9 mouse cellular contexts compared by ENCODE assay signal in genomic region chr5:100035950-100036349, GRCm38 (mm10). TPM values are rescaled to one million over a fixed set of nuclear protein-coding genes. Genes with fewer than 3 reads are reported as not detected.
DNase-seq lines count a peak whose midpoint lies in the region; ATAC-seq and TF ChIP-seq lines count a peak whose summit lies in the region.
"Had no signal": no experiment of that assay in that cellular context is flagged by ENCODE, and none has a peak within 500 bp of the region (broad histone marks: within the 10 kb centered on the region; RNA-seq: fewer than 3 reads in every experiment).

No protein-coding gene starts in this region.

- intact Hi-C loops in heart, adult 2 months (cut with DNase I), result loop anchor here (5.0 kb wide), 2 partner anchors 109 to 461 kb away; no protein-coding TSS in a partner anchor
- intact Hi-C loops in gastrocnemius, postnatal 14 days (cut with DNase I; ENCODE audit: low total_unique reads), result no loop called here

- peak overlapping the region; percentile 88 for H3K4me2 ChIP-seq in forebrain, postnatal 0 days (ENCODE audit: low read depth)
- no peak overlapping the region; the same call in 1 of the 2 replicates for H3K4me2 ChIP-seq in liver, embryonic 14.5 days (ENCODE audit: low read depth)

- no peaks in the 10 kb centered on the region for H3K9me3 ChIP-seq in ES-Bruce4 (replicated peaks; ENCODE audit: control insufficient read depth, insufficient read depth, low read length, poor library complexity, severe bottlenecking)
- H3K9me3 ChIP-seq in forebrain, postnatal 0 days (ENCODE audit: low read length), result no peaks in the 10 kb centered on the region
- no peaks in the 10 kb centered on the region for H3K9me3 ChIP-seq in liver, embryonic 14.5 days (ENCODE audit: control insufficient read depth, low read length)

- no peak overlapping the region for H3K27ac ChIP-seq in heart, adult 2 months
- H3K27ac ChIP-seq in ES-Bruce4 (ENCODE audit: insufficient read depth, low read length), result no peak overlapping the region
- no peak overlapping the region for H3K27ac ChIP-seq in forebrain, postnatal 0 days (ENCODE audit: low read depth, low read length)
- H3K27ac ChIP-seq in liver, embryonic 14.5 days, result no peak overlapping the region

- no peak for TF ChIP-seq POLR2A in heart, adult 2 months (IDR thresholded peaks at IDR 0.05; ENCODE audit: insufficient read depth, low read depth, low read length)
- no peak for TF ChIP-seq POLR2A in ES-Bruce4 (IDR thresholded peaks at IDR 0.05; ENCODE audit: insufficient read depth, low read length)

- no peak for ATAC-seq in forebrain, postnatal 0 days
- no peak for ATAC-seq in liver, embryonic 14.5 days (ENCODE audit: insufficient read depth)
- ATAC-seq in erythroid progenitor cell, adult 5-6 weeks (replicated peaks; ENCODE audit: low FRiP score, poor library complexity, severe bottlenecking), result no peak

- no peaks in the 10 kb centered on the region for H3K27me3 ChIP-seq in heart, adult 2 months (ENCODE audit: control insufficient read depth, insufficient read depth, low read length)
- no peaks in the 10 kb centered on the region for H3K27me3 ChIP-seq in ES-Bruce4 (ENCODE audit: control insufficient read depth, insufficient read depth, low read length, poor library complexity, severe bottlenecking)
- no peaks in the 10 kb centered on the region for H3K27me3 ChIP-seq in forebrain, postnatal 0 days (ENCODE audit: insufficient read depth, low read length)
- no peaks in the 10 kb centered on the region for H3K27me3 ChIP-seq in liver, embryonic 14.5 days (ENCODE audit: control insufficient read depth, insufficient read depth, low read length)

- peak; percentile 66 for TF ChIP-seq CTCF in heart, adult 2 months (IDR thresholded peaks at IDR 0.05)
- TF ChIP-seq CTCF in ES-Bruce4 (IDR thresholded peaks at IDR 0.05; ENCODE audit: low read depth, low read length), result peak; percentile 12
- peak; percentile 21; the same call in 1 of the 2 replicates for TF ChIP-seq CTCF in forebrain, postnatal 0 days (IDR thresholded peaks at IDR 0.05; ENCODE audit: low read depth)
- 0 out of 2 replicates have a peak, but pooled peaks have one; percentile 12 for TF ChIP-seq CTCF in liver, embryonic 14.5 days (IDR thresholded peaks at IDR 0.05; ENCODE audit: low read depth)

- peaks cover 34% of the 10 kb centered on the region for H3K36me3 ChIP-seq in heart, adult 2 months (ENCODE audit: control insufficient read depth, insufficient read depth, low read length)
- peaks cover 57% of the 10 kb centered on the region for H3K36me3 ChIP-seq in ES-Bruce4 (ENCODE audit: control insufficient read depth, insufficient read depth, low read length, poor library complexity, severe bottlenecking)
- peaks cover 41% of the 10 kb centered on the region for H3K36me3 ChIP-seq in forebrain, postnatal 0 days (ENCODE audit: insufficient read depth)
- peaks cover 49% of the 10 kb centered on the region for H3K36me3 ChIP-seq in liver, embryonic 14.5 days (replicated peaks; ENCODE audit: control insufficient read depth, insufficient read depth, low read depth)

- no peak for TF ChIP-seq EP300 in heart, adult 2 months (IDR thresholded peaks at IDR 0.05; ENCODE audit: insufficient read depth, low read depth, low read length)
- TF ChIP-seq EP300 in ES-Bruce4 (IDR thresholded peaks at IDR 0.05; ENCODE audit: insufficient read depth, low read depth, low read length), result no peak
- no peak for TF ChIP-seq EP300 in liver, embryonic 14.5 days (IDR thresholded peaks at IDR 0.05; ENCODE audit: low read depth)

- H3K9ac ChIP-seq in heart, adult 2 months (ENCODE audit: low read depth, low read length), result no peak overlapping the region
- H3K9ac ChIP-seq in ES-Bruce4 (ENCODE audit: low read depth, poor library complexity, severe bottlenecking), result no peak overlapping the region
- no peak overlapping the region for H3K9ac ChIP-seq in forebrain, postnatal 0 days
- H3K9ac ChIP-seq in liver, embryonic 14.5 days (replicated peaks), result no peak overlapping the region

- H3K4me3 ChIP-seq in heart, adult 2 months, result no peak overlapping the region; the same call in 1 of the 2 replicates
- H3K4me3 ChIP-seq in ES-Bruce4 (ENCODE audit: low read depth, low read length), result no peak overlapping the region
- H3K4me3 ChIP-seq in forebrain, postnatal 0 days (ENCODE audit: low read depth, low read length), result peak overlapping the region; percentile 82
- no peak overlapping the region for H3K4me3 ChIP-seq in liver, embryonic 14.5 days (ENCODE audit: insufficient read depth in 1 of 2, low read depth in 2 of 2, low read length in 2 of 2)

- WGBS in heart, adult 2 months, result 11% methylated on average over 7 of the region's 7 CpGs
- 27% methylated on average over 7 of the region's 7 CpGs for WGBS in forebrain, postnatal 0 days
- WGBS in liver, embryonic 14.5 days (ENCODE audit: insufficient replicate concordance), result 73% methylated on average over 7 of the region's 7 CpGs

- peaks cover 5% of the 10 kb centered on the region for H3K79me2 ChIP-seq in heart, adult 2 months (replicated peaks; ENCODE audit: control insufficient read depth, insufficient read depth, low read length)

- no peak for DNase-seq in heart, adult 2 months
- no peak for DNase-seq in heart, adult 9 months (ENCODE audit: low spot score in 2 of 2)
- no peak for DNase-seq in forebrain, postnatal 0 days
- no peak for DNase-seq in liver, embryonic 14.5 days (ENCODE audit: low read depth in 3 of 3, low spot score in 3 of 3)
- no peak for DNase-seq in gastrocnemius, postnatal 14 days
- no peak for DNase-seq in gastrocnemius, adult 18-20 months (ENCODE audit: low spot score)
- DNase-seq: kidney, adult 2 months had no signal

- H3K4me1 ChIP-seq in heart, adult 2 months (ENCODE audit: control insufficient read depth, insufficient read depth, low read length), result peaks cover 2% of the 10 kb centered on the region
- H3K4me1 ChIP-seq in ES-Bruce4 (ENCODE audit: control insufficient read depth, insufficient read depth, low read length), result no peaks in the 10 kb centered on the region
- no peaks in the 10 kb centered on the region; the same call in 1 of the 2 replicates for H3K4me1 ChIP-seq in forebrain, postnatal 0 days (ENCODE audit: insufficient read depth)
- peaks cover 3 to 10% of the 10 kb centered on the region in 2 experiments for H3K4me1 ChIP-seq in liver, embryonic 14.5 days (replicated peaks; ENCODE audit: control insufficient read depth in 2 of 2, insufficient read depth in 2 of 2, low read length in 1 of 2)

RNA-seq across cellular contexts. Expression of gene Hnrnpdl, which starts 3.5 kb away (rescaled TPM):
- 10 to 100 TPM; 57.1 to 57.3 TPM for total RNA-seq in heart, adult 2 months (2021)
- polyA plus RNA-seq in heart, adult 2 months (2012; rRNA removed), result 44.1 and 69.7 TPM in 2 replicates
- 327 and 346 TPM in 2 replicates for polyA plus RNA-seq in ES-Bruce4 (2011; ENCODE audit: insufficient read depth, insufficient read length, low read depth, missing spikeins)
- 176 and 207 TPM in 2 replicates for total RNA-seq in forebrain, postnatal 0 days (2014; rRNA removed)
- 236 and 246 TPM in 2 replicates for polyA plus RNA-seq in forebrain, postnatal 0 days (2015; fragmentation: Nextera tagmentation; extraction: Ambion mirVana)
- polyA plus RNA-seq in liver, embryonic 14.5 days (2012; rRNA removed), result 77.5 and 115 TPM in 2 replicates
- 49.2 and 57.2 TPM in 2 replicates for polyA plus RNA-seq in liver, embryonic 14.5 days (2014; fragmentation: Nextera tagmentation; extraction: Ambion mirVana)
- 233 and 266 TPM in 2 replicates for total RNA-seq in erythroid progenitor cell, adult 5-6 weeks (2015; ENCODE audit: low replicate concordance)
- 256 and 262 TPM in 2 replicates for total RNA-seq in erythroid progenitor cell, adult 5-6 weeks (2017; ENCODE audit: low replicate concordance)
- total RNA-seq in gastrocnemius, postnatal 14 days (2021), result 10 to 100 TPM; 56.1 to 60.2 TPM
- total RNA-seq in gastrocnemius, adult 18-20 months (2021), result 10 to 100 TPM; 67.4 to 67.7 TPM

RNA-seq across cellular contexts. Expression of gene Enoph1, which starts 3.8 kb away (rescaled TPM):
- 1 to 10 TPM; 8.4 to 8.8 TPM for total RNA-seq in heart, adult 2 months (2021)
- polyA plus RNA-seq in heart, adult 2 months (2012; rRNA removed), result 12.6 and 13.3 TPM in 2 replicates
- 43.4 and 50.6 TPM in 2 replicates for polyA plus RNA-seq in ES-Bruce4 (2011; ENCODE audit: insufficient read depth, insufficient read length, low read depth, missing spikeins)
- total RNA-seq in forebrain, postnatal 0 days (2014; rRNA removed), result 66.5 and 67.6 TPM in 2 replicates
- polyA plus RNA-seq in forebrain, postnatal 0 days (2015; fragmentation: Nextera tagmentation; extraction: Ambion mirVana), result 49.7 and 58.6 TPM in 2 replicates
- 9.5 and 14.3 TPM in 2 replicates for polyA plus RNA-seq in liver, embryonic 14.5 days (2012; rRNA removed)
- 14.7 and 15.1 TPM in 2 replicates for polyA plus RNA-seq in liver, embryonic 14.5 days (2014; fragmentation: Nextera tagmentation; extraction: Ambion mirVana)
- 4.2 and 10.5 TPM in 2 replicates for total RNA-seq in erythroid progenitor cell, adult 5-6 weeks (2015; ENCODE audit: low replicate concordance)
- 3.3 and 6.2 TPM in 2 replicates for total RNA-seq in erythroid progenitor cell, adult 5-6 weeks (2017; ENCODE audit: low replicate concordance)
- 1 to 10 TPM; 6.2 to 6.9 TPM for total RNA-seq in gastrocnemius, postnatal 14 days (2021)
- 1 to 10 TPM; 6.4 to 8.0 TPM for total RNA-seq in gastrocnemius, adult 18-20 months (2021)

RNA-seq across cellular contexts. Expression of gene 4930524J08Rik, which starts 57.1 kb away (rescaled TPM):
- total RNA-seq in heart, adult 2 months (2021), result 1 to 10 TPM; 1.1 to 1.2 TPM
- polyA plus RNA-seq in heart, adult 2 months (2012; rRNA removed), result 0.84 TPM in 1 of 2 replicates, not detected in the other
- 1.5 TPM in 1 of 2 replicates, not detected in the other for polyA plus RNA-seq in ES-Bruce4 (2011; ENCODE audit: insufficient read depth, insufficient read length, low read depth, missing spikeins)
- 5.0 and 9.0 TPM in 2 replicates for total RNA-seq in forebrain, postnatal 0 days (2014; rRNA removed)
- 3.1 and 3.3 TPM in 2 replicates for polyA plus RNA-seq in forebrain, postnatal 0 days (2015; fragmentation: Nextera tagmentation; extraction: Ambion mirVana)
- polyA plus RNA-seq in liver, embryonic 14.5 days (2012; rRNA removed), result 1.5 and 2.3 TPM in 2 replicates
- 0.25 and 0.47 TPM in 2 replicates for polyA plus RNA-seq in liver, embryonic 14.5 days (2014; fragmentation: Nextera tagmentation; extraction: Ambion mirVana)
- total RNA-seq in erythroid progenitor cell, adult 5-6 weeks (2015; ENCODE audit: low replicate concordance), result 8.8 TPM in 1 of 2 replicates, not detected in the other
- 3.9 TPM in 1 of 2 replicates, not detected in the other for total RNA-seq in erythroid progenitor cell, adult 5-6 weeks (2017; ENCODE audit: low replicate concordance)
- total RNA-seq in gastrocnemius, postnatal 14 days (2021), result under 1 TPM; 0.55 to 0.64 TPM
- total RNA-seq in gastrocnemius, adult 18-20 months (2021), result not detected

RNA-seq across cellular contexts. Expression of gene Hnrnpd, which starts 57.2 kb away (rescaled TPM):
- total RNA-seq in heart, adult 2 months (2021), result 10 to 100 TPM; 83.0 to 90.3 TPM
- 10.2 and 14.3 TPM in 2 replicates for polyA plus RNA-seq in heart, adult 2 months (2012; rRNA removed)
- polyA plus RNA-seq in ES-Bruce4 (2011; ENCODE audit: insufficient read depth, insufficient read length, low read depth, missing spikeins), result 605 and 625 TPM in 2 replicates
- 35.9 and 45.7 TPM in 2 replicates for total RNA-seq in forebrain, postnatal 0 days (2014; rRNA removed)
- 93.0 and 120 TPM in 2 replicates for polyA plus RNA-seq in forebrain, postnatal 0 days (2015; fragmentation: Nextera tagmentation; extraction: Ambion mirVana)
- polyA plus RNA-seq in liver, embryonic 14.5 days (2012; rRNA removed), result 68.1 and 157 TPM in 2 replicates
- 62.4 and 64.4 TPM in 2 replicates for polyA plus RNA-seq in liver, embryonic 14.5 days (2014; fragmentation: Nextera tagmentation; extraction: Ambion mirVana)
- total RNA-seq in erythroid progenitor cell, adult 5-6 weeks (2015; ENCODE audit: low replicate concordance), result 231 and 281 TPM in 2 replicates
- 118 and 215 TPM in 2 replicates for total RNA-seq in erythroid progenitor cell, adult 5-6 weeks (2017; ENCODE audit: low replicate concordance)
- 10 to 100 TPM; 74.9 to 93.6 TPM for total RNA-seq in gastrocnemius, postnatal 14 days (2021)
- 10 to 100 TPM; 74.5 to 74.7 TPM for total RNA-seq in gastrocnemius, adult 18-20 months (2021)

Comparison
In these comparisons a context has a peak if more than half of its experiments do, and no peak if none do; other contexts are left out.
1. CTCF ChIP-seq: peak in every context shown above with its lines; median percentile 66 in heart, adult 2 months; 21 in forebrain, postnatal 0 days; 12 in ES-Bruce4; 12 in liver, embryonic 14.5 days.